Mouse (Mus musculus) cerebellum, adult 2 months (tissue): ENCODE measurements around the gene Eif4h.

Experiments
- CTCF ChIP-seq: fragments of 200-500 bp; IDR thresholded peaks from 2 replicates; pipeline ENCODE4 v1.5.1; 2011; ENCODE audit warnings: low read depth, mild to moderate bottlenecking, control low read depth, low read length, moderate library complexity, borderline replicate concordance; ENCODE audit not compliant: insufficient read depth
- POLR2A ChIP-seq: fragments of 200-500 bp; IDR thresholded peaks from 2 replicates; pipeline ENCODE4 v1.6.1; 2011; ENCODE audit warnings: low read length, control low read depth, borderline replicate concordance; ENCODE audit not compliant: insufficient read depth

DNA sequence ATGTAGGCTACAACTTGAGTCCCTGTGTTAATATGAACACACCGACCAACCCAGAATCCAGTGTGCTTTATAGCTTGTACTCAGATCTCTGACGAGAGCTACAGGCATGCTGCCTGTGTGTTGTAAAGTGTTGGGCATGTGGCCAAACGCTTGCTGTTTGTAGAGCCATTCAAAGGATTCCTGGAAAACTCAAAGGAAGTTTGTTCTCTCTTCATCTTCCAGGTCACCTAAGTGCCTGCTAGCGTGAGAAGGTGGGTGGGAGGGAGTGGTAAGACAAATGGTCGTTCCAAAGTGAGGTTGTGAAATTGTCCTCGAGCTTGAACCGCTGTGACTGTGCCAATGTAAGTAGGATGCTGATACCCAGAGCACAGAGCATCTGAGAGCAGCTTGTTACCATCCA lies 12.7 kb upstream of the Eif4h start:
- TF ChIP-seq POLR2A (no peak), CTCF (no peak)
